Mouse (Mus musculus) lung, postnatal 0 days (tissue): Measurements from ENCODE around the gene Gal3st4.

Source experiments
- CTCF ChIP-seq: IDR thresholded peaks from 2 replicates; pipeline ENCODE4 v1.5.1; 2016; ENCODE audit warnings: antibody characterized with exemption, mild to moderate bottlenecking
- EP300 ChIP-seq: IDR thresholded peaks from 2 replicates; pipeline ENCODE4 v1.6.1; 2016; ENCODE audit warnings: antibody characterized with exemption, mild to moderate bottlenecking, control low read depth

DNA sequence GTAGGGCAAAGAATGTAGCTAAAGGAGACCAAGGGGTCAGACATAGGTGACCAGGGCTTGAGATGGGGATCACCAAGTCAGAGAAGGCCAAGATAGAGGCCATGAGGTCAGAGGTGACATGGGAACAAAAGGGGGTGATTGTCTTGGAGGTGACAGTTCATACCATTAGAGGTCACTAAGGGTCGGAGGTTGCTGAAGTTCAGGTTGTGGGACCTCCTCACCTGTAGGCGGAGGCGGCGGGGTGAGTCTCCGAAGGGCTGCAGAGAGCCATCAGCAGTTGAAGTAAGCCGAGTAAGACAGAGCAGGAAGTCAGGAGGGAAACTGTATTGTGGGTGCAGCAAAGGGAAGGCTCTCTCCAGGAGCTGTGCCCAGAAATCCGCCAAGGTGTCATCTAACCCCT is 5.4 kb upstream of the Gal3st4 start:
- TF ChIP-seq CTCF (no peak), EP300 (no peak)
